Mouse (Mus musculus) ES-Bruce4 (cell line): ENCODE measurements around the gene Slc25a29. TPM values are rescaled to one million over a fixed set of nuclear protein-coding genes. Genes with fewer than 3 reads are reported as not detected.

Experiments used
- H3K27ac ChIP-seq: 2 replicates; pipeline ENCODE4 v1.5.1; 2012; ENCODE audit warnings: low read length, inconsistent platforms; ENCODE audit not compliant: insufficient read depth
- H3K27me3 ChIP-seq: 2 replicates; pipeline ENCODE4 v1.6.1; 2012; ENCODE audit warnings: mild to moderate bottlenecking, low read length, inconsistent platforms; ENCODE audit not compliant: control insufficient read depth, poor library complexity, insufficient read depth, severe bottlenecking
- H3K36me3 ChIP-seq: 2 replicates; pipeline ENCODE4 v1.6.1; 2012; ENCODE audit warnings: inconsistent platforms, mild to moderate bottlenecking, low read length, moderate library complexity; ENCODE audit not compliant: control insufficient read depth, poor library complexity, insufficient read depth, severe bottlenecking
- H3K4me1 ChIP-seq: one replicate; pipeline ENCODE4 v1.8.1; 2011; ENCODE audit warnings: low read length; ENCODE audit not compliant: control insufficient read depth, insufficient read depth
- H3K4me3 ChIP-seq: 2 replicates; pipeline ENCODE4 v1.5.1; 2011; ENCODE audit warnings: low read depth, mild to moderate bottlenecking, low read length
- H3K9ac ChIP-seq: 2 replicates; pipeline ENCODE4 v1.6.1; 2012; ENCODE audit warnings: low read depth, mild to moderate bottlenecking, inconsistent platforms; ENCODE audit not compliant: poor library complexity, severe bottlenecking
- H3K9me3 ChIP-seq: replicated peaks from 2 replicates; pipeline ENCODE4 v1.6.1; 2012; ENCODE audit warnings: mild to moderate bottlenecking, low read length, inconsistent platforms; ENCODE audit not compliant: control insufficient read depth, poor library complexity, insufficient read depth, severe bottlenecking
- CTCF ChIP-seq: IDR thresholded peaks from one replicate; pipeline ENCODE4 v1.8.1; 2011; ENCODE audit warnings: low read depth, low read length
- EP300 ChIP-seq: IDR thresholded peaks from 2 replicates; pipeline ENCODE4 v1.6.1; 2011; ENCODE audit warnings: low read depth, low read length; ENCODE audit not compliant: insufficient read depth
- POLR2A ChIP-seq: IDR thresholded peaks from one replicate; pipeline ENCODE4 v1.8.1; 2011; ENCODE audit warnings: low read length; ENCODE audit not compliant: insufficient read depth
- polyA plus RNA-seq: library from polyadenylated mRNA; stranded (reverse); fragments of >200 nt; gene quantifications from 2 replicates; pipeline ENCODE4 v1.2.4, GENCODE M21; 2011; ENCODE audit warnings: low read depth; ENCODE audit not compliant: missing spikeins, insufficient read depth, insufficient read length

Slc25a29 gene
- polyA plus RNA-seq, 1 experiment = 0.51 TPM

- Histone ChIP-seq H3K4me1 (no peaks in the 10 kb centered on the region), H3K4me3 (no peak overlapping the region), H3K9ac (no peak overlapping the region), H3K36me3 (no peaks in the 10 kb centered on the region), H3K27me3 (no peaks in the 10 kb centered on the region), H3K9me3 (no peaks in the 10 kb centered on the region), H3K27ac (no peak overlapping the region)
- TF ChIP-seq EP300 (no peak), POLR2A (no peak), CTCF (no peak)
Observed at GRCm38 (mm10) chr12:108833408-108833807, 2.3 kb downstream of the Slc25a29 start.

GRCm38 (mm10) chr12:108832851-108833250 lies 2.8 kb downstream of the Slc25a29 start:
- H3K9me3 ChIP-seq = no peaks in the 10 kb centered on the region
- TF ChIP-seq EP300 = no peak
- no peak for TF ChIP-seq CTCF
- no peak for TF ChIP-seq POLR2A
- H3K27ac ChIP-seq = no peak overlapping the region
- H3K27me3 ChIP-seq = no peaks in the 10 kb centered on the region
- no peak overlapping the region for H3K9ac ChIP-seq
- H3K4me1 ChIP-seq = no peaks in the 10 kb centered on the region
- H3K4me3 ChIP-seq = no peak overlapping the region
- no peaks in the 10 kb centered on the region for H3K36me3 ChIP-seq

GRCm38 (mm10) chr12:108831966-108832643 lies 3.6 kb downstream of the Slc25a29 start:
- no peaks in the 10 kb centered on the region for H3K9me3 ChIP-seq
- TF ChIP-seq EP300 = no peak
- no peak for TF ChIP-seq CTCF
- TF ChIP-seq POLR2A = no peak
- H3K4me3 ChIP-seq = no peak overlapping the region
- no peak overlapping the region for H3K27ac ChIP-seq
- H3K36me3 ChIP-seq = no peaks in the 10 kb centered on the region
- no peaks in the 10 kb centered on the region for H3K27me3 ChIP-seq
- no peak overlapping the region for H3K9ac ChIP-seq
- no peaks in the 10 kb centered on the region for H3K4me1 ChIP-seq

GRCm38 (mm10) chr12:108830358-108830757 lies 5.3 kb downstream of the Slc25a29 start:
- Histone ChIP-seq H3K36me3 (no peaks in the 10 kb centered on the region), H3K27ac (no peak overlapping the region), H3K9me3 (no peaks in the 10 kb centered on the region), H3K27me3 (no peaks in the 10 kb centered on the region), H3K9ac (no peak overlapping the region), H3K4me3 (no peak overlapping the region), H3K4me1 (no peaks in the 10 kb centered on the region)
- TF ChIP-seq EP300 (no peak), CTCF (no peak), POLR2A (no peak)

- Histone ChIP-seq H3K27ac (no peak overlapping the region), H3K36me3 (no peaks in the 10 kb centered on the region)
Observed at GRCm38 (mm10) chr12:108829636-108830035, 6.0 kb downstream of the Slc25a29 start.

GRCm38 (mm10) chr12:108827641-108828040 lies 8.0 kb downstream of the Slc25a29 start:
- H3K9ac ChIP-seq = no peak overlapping the region
- H3K27me3 ChIP-seq = no peaks in the 10 kb centered on the region
- H3K4me3 ChIP-seq = no peak overlapping the region
- no peaks in the 10 kb centered on the region for H3K4me1 ChIP-seq
- no peaks in the 10 kb centered on the region for H3K9me3 ChIP-seq
- TF ChIP-seq CTCF = no peak
- no peak for TF ChIP-seq EP300
- TF ChIP-seq POLR2A = no peak
- H3K36me3 ChIP-seq = no peaks in the 10 kb centered on the region
- H3K27ac ChIP-seq = no peak overlapping the region

More at GRCm38 (mm10) chr12:108829636-108830035, 6.0 kb downstream of the Slc25a29 start:
- no peaks in the 10 kb centered on the region for H3K27me3 ChIP-seq
- TF ChIP-seq CTCF (no peak), EP300 (no peak), POLR2A (no peak)
- no peak overlapping the region for H3K9ac ChIP-seq
- no peak overlapping the region for H3K4me3 ChIP-seq
- no peaks in the 10 kb centered on the region for H3K9me3 ChIP-seq
- no peaks in the 10 kb centered on the region for H3K4me1 ChIP-seq
